Mouse (Mus musculus) adrenal gland, postnatal 25 days (tissue): ENCODE measurements around the gene Eif3k. TPM values are rescaled to one million over a fixed set of nuclear protein-coding genes. Genes with fewer than 3 reads are reported as not detected.

Experiments used
- DNase-seq: peaks from one replicate; pipeline ENCODE4 v3.0.0; 2021; ENCODE audit warnings: mixed read lengths
- total RNA-seq: library from RNA; stranded (reverse); gene quantifications from 2 replicates; pipeline ENCODE4 v1.2.3, GENCODE M21; 2021

Gene Eif3k
- total RNA-seq, 1 experiment from 2014 or later = 254 TPM

DNA sequence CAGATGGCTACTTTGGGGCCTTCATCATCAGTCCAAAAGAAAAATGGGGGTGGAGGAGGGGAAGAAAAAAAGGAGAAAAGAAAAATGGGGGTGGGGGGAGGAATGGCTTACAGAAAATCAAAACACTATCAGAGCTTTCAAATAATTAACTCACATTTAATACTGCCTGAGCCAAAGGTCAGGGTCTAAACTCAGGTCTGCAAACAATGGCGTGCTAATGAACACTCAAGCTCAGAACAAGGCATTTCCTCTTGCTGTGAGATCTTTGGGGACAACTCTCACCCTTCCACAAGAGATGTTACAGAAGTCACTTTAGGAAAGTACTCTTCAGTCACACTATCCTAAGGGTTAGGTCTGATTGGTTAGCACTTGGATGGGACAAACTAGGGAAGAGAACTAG lies 22.9 kb downstream of the Eif3k start:
- no peak for DNase-seq

DNA sequence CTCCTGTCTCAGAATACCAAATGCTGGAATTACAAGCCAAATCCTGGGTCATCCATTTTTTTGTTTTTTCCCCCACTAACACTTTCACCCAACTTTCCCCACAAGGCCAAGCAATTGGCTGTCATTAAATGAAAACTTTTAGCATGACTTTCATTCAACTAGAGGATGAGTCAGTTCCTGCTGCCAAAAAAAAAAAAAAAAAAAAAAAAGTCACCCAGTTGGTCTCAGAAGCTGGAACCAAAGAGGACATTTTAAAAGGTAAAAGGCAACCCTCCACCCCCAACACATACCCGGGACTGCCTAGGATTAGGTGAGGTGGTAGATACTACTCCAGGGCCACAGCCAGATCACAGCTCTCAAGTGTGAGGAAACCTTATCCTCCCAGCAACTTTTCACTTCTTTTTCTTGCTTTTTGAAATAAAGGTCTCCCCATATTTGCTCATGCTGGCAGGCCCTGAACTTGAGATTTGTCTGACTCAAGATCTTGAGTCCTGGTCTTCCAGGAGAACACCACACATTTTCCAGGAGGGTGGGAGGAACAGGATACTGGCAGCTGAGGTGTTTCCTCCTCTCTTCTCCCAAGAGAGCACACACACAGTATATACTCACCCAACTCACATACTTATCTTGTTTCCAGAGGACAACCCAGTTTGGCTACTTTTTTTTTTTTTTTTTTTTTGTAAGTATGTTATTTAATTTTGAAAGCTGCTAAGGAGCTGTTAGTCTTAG lies 23.5 kb downstream of the Eif3k start:
- DNase-seq = no peak

DNA sequence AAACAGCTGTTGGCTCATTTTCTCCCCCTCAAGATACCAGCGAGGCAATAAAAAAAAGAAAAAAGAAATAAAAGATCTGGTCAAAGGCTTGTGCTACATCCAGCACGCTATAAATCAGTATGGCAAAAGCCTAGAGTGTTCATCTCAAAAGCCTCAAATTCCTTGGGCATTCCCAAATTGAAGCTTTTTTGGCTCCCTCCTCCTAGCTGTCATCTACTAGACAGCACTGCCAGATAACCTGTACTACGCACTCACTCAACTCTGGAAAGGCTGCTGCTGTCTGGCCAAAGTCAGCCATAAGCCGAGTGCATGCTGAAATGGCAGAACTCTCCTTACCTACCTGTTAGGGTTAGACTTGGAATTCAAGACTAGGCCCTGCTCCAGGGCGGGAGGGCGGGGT lies 24.4 kb downstream of the Eif3k start:
- DNase-seq = no peak

DNA sequence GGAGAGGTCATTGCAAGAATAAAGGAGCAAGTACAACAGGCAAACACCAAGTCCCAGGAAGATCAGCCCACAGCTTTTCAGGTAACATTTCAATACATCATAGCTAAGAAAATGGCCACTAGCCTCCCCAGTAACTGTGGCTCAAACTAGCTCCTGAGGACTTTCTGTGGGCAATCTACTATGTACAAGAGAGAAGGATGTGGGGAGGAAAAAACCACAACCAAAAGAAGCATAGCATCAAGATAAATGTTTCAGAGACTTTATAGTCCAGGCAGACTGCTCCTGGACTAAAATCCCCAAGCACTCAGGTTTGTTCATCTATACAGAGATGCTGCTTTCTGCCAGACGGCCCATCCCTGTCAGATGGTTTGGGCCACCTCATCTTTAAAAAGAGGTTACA lies 25.4 kb downstream of the Eif3k start:
- no peak for DNase-seq

DNA sequence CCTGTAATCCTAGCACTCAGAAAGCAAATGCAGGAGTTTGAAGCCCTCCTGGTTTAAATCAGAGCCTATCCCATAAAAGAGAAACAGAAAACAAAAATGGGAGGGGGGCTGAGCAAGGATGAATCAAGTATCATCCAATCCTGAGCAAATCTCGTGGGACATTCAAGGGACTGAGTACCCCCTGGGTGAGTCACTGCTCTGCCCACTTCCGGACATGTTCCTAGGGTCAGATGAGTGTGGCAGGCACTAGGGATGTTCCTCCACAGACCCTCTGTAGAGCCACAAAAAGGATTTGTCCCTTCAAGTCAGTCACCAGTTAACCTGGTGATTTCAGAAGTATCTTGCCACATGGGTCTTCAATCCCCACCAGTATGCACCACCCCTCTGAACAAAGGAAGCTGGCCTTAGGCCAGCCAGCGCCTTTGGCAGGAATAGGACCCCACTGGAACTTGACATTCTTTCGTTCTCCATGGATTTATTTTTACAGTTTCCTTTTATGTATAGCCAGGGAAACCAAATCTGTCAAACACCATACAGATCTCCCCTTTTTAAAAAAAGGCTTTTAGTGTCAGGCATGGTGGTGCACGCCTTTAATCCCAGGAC lies 26.3 kb downstream of the Eif3k start:
- DNase-seq = no peak

DNA sequence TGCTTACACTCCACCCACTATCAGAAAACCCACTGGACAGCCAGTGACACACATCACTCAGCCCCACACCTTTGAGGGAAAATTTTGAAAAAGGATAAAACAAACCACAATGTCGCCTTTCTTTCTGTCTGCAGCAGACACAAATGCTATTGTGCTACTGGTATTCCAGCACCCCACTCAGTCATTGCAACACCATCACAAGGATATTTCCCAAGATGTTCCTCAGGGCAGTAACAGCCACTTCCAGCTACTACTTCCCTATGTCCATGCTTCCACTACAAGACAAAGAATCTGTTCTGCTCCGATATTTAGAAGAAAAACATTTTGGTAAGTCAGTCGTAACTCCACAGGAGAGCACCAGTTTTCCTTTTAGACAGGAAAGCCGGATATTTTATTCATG lies 26.9 kb downstream of the Eif3k start:
- no peak for DNase-seq

DNA sequence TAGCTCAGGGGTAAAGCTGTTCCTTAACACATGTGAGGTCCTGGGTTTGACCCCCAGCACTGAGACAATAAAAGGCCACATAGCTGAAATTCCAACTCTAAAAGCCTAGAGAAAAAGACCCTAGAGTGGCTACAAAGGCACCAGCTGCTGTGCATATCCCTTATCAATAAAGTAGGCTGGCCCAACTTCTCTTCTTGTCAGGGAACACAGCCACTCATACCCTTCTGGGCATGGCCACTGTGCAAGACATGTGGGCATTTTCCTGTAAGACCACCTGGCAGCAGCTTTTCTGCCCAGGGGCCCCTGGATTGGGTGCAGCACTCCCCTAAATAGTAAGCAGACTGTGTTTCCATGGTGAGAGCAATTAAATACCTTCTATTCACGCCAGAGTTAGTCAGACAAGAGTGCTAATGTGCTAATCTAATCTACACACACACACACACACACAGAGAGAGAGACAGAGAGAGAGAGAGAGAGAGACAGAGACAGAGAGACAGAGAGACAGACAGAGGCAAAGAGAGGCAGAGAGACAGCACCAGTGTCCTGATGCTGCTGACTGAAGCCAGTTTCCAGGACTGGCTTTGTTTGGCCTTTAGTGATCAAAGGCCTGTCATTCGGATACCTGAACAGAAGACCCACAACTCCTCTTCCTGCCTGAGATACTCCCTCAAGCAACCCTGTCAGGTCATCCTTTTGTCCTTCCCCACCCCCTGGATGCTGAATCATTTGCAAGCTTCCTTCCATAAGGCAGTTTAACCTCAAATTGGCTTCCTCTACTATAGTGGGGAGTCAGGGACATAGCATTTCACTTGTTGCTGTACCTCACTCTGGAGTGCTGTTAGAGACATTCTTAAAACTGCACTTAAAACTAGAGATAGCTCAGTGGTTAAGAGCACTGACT lies 27.9 kb downstream of the Eif3k start:
- no peak for DNase-seq

DNA sequence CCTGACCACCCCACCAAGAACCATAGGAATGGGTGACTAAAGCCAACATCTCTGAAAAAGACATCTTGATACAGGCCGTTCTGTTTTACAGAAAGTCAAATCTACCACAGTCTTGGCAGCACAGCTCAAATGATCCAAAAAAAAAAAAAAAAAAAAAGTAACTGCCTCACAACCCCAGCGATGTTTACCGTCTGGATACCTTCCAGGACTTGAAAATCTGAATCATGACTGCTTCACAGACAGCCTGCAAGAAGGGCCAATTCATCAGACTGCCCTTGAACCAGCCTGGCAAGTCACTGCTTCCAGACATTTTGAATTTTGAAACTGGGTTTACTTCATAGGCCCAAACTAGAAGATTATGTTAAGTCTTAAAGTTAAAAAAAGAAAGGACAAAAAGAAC lies 28.9 kb downstream of the Eif3k start:
- no peak for DNase-seq

DNA sequence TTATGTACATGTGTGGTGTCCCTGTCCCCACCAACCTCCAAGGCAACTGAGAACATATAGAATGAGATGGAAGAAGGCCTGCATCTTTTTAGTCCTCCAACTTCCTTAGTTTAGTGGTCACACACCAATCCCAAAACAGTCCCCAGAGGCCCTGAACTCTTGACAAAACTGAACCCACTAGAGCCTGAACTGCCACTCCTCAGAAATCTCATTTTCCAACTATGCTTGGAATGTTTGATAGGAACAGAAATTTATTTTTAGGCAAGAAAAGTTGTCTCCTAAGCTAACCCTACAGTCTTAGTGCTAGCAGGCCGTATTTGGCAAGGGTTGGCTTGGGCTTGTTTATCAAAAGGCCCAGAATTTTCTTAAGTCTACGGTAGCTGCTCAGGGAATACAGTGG lies 29.9 kb downstream of the Eif3k start:
- DNase-seq = no peak

DNA sequence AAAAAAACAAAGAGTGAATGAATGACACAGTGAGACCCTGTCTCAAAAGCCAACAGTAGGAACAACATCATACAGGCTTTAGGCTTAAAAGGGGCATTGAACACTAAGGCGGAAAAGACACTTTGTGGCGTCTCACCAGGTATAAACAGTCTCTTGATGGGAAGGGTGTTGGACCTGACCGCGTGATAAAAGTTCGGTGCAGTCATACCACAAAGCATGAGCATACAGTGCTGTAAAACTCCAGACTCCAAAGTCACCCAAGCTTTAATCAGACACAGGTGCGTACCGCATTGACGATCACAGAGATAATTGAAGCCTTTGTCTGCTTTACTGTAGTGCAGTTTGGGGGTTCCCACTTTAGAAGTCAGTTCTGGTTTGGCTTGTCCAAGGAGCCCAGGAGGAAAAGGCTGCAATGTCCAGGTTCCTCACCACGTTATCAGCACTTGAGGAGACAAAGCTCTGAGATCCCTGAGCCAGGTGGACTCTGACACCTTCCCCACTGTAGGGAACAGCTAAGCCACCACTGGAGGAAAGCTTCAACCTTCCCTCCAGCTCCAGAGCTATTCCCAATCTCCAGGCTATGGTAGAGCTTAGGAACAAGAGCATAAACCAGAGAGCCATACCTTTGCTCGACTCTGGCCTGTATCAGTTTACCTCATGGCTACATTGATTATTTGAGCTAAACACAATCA lies 31.2 kb downstream of the Eif3k start:
- DNase-seq = no peak

DNA sequence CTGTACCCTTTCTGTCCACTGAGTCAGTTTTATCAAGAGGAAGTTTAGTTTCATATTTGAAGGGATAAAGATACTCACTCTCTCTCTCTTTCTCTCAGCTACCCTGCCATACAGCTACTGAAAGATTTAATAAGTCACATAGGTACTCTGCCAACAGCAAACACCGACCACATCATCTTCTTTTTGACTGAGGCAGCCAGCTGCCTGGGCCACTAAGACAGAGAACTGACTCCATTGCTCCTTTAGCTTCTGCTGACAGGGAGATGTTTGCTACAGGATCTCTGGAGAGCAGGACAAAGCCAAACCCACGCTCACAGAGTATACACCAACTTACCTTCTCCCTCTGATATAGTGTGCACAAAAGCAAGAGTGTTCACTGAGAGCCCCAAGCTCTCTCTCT lies 32.4 kb downstream of the Eif3k start:
- DNase-seq = no peak

DNA sequence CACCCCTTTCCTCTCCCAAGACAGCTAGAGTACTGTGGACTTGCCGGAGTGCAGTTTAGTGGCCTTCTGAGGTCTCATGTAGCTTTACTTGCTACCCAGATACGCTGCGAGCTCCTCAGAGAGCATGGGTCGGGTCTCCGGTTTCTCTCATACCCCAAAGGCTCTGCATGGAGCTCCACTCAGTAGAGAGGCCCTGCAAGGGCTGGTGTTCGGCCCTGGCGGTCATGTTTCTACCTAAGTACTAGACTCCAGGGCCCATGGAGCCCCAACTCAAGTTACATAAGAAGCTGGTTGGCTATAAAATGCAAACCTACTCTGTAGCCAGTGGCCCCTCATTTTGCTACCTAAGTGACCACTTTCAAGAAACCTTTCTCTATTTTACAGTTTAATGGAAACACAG lies 32.9 kb downstream of the Eif3k start:
- no peak for DNase-seq

DNA sequence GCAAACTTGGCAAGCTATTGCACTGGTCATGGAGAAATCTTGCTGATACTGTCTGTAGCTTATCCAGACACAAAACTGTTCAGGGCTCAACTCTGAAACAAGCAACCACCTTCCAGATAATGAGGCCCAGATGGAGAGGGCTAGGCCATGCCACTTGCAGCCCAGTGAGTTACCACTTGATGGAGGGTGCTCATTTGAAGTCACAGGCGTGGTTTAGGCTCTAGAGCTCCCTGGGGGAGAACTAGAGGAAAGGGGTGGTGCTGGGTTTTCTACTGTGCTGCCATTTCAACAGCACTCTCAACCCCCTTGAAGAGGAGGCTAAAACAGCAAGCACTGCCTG lies 35.4 kb downstream of the Eif3k start:
- no peak for DNase-seq

DNA sequence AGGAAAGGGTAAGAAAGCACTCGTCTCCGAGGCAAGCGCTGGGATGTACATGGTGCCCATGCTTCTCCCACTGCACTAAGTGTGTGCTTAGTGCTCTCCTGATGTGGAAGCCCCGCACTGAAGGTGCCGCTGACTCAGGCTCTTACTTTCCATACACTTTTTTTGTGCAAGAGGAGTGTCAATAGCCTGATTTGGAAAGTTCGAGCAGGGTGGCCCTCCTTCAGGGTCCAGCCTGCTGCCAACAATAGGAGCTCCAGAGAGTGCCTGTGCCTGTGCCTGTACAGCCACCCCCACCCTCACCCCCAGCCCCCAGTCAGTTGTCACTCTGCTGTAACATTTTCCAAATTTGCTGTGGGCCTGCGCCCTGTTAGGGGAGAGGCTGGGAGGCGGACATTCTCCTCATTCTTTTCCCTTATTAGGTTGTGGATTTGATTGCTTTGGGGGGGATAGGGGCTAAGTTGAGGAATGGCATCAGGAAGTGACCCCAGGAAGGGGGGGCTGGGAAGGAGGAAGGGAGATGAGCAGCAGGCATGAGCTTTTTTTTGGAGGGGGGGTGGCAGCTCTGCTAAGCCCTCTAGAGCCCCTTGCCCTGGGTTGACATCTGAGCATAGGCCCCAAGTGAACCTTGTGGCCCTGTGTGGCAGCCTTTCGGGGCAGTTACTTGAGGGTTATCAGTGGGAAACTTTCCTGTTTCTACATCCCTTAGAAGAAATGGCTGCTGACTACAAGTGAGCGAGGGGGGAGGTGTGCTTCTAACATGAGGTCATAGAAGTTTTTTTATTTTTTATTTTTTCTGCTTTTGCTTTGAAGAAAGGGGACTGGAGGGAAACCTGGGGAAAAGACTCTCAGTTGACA lies 36.0 kb downstream of the Eif3k start:
- DNase-seq = no peak

DNA sequence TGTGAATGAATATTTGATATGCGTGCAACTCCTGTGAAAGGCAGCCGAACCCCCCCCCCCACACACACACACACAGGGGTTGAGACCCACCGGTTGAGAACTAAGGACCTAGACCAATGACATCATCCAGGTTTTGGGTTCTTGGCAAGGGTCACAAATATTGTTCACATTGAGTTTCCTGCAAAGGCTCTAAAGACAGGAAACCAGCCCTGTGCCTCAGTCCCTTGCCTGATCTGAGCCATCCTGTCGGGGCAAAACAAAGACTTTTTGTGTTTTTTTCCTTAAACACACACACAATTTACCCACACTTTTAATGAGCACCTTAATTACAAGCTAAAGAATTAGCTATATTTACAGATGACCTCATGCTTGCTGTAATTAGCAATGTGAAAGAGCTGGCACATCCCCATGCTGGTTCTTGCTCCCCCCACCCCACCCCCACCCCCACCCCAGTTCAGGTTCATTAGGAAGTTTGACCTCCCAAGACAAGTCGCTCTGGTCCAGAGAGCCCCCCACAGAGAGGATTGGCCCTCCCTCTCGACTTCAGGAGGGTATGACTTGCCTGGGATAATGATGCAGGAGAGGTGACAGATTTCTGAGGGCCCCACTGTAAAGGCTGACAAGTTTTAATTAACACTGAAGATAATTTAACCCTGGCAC lies 36.8 kb downstream of the Eif3k start:
- no peak for DNase-seq

DNA sequence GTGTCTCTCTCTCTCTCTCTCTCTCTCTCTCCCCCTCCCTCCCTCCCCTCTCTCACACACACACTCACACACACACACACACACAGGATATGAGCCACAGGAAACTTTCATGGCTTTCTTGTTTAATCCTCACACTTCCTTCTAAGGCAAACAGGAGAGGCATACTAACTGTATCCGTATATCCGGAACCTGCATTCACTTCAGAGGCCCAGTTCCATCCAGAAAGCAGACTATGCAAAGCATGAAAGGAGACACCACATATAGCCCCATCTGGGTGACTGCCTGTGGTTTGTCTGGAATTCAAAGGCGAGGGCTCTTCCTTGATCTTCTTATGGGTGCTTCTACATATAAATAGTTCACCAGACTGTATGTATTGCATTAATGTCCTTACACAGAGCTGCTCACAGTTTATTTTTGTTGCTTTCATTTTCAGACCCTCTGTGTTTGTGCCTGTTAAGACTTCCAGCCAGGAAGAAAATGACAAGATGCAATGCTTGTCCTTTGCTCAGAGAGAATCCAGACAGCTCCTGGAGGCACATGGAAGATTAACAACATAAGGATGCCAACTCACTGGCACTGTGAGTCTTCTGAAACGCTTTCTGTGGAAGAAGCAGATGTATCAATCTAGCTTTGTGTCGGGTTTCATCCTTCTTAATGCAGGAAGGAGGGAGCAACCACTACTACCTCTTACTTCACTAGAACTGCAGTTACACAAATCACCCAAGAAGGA lies 38.0 kb downstream of the Eif3k start:
- no peak for DNase-seq

DNA sequence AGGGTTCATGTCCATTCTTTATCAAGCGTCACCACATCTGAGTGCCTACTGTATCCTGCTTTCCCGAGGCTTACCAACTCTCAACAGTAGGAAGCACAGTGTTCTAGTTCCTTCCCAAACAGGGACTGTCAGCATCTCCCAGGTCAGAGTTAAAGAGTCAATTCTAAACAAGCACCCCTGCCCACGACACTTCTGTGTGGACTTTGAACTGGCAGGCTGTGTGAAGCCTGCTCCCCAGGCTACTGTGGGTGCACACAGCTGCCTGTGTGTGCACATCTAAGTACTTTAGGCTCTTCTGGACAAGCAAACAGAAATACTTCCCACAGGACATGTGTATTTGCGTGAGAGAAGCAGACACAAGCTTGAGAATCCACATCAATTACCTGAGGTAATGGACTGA lies 40.1 kb downstream of the Eif3k start:
- no peak for DNase-seq

DNA sequence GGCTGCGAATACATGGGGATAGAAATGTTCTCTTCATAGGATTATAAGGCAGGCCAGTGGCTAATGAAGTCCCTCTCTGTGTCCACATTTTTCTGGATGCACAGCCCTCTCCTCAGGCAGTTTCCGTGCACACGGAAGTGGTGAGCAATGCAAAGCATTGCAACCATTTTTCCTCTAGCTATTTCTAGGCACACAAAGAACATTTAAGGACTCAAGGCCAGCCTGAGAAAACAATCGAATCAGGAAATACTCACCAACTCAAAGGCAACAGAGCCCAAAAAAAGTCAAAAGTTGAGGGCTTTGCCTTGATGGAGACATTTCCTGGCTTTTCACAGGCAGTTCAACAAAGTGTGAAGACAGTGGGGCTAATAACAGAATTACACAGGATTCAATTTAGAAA lies 40.5 kb downstream of the Eif3k start:
- DNase-seq = no peak

DNA sequence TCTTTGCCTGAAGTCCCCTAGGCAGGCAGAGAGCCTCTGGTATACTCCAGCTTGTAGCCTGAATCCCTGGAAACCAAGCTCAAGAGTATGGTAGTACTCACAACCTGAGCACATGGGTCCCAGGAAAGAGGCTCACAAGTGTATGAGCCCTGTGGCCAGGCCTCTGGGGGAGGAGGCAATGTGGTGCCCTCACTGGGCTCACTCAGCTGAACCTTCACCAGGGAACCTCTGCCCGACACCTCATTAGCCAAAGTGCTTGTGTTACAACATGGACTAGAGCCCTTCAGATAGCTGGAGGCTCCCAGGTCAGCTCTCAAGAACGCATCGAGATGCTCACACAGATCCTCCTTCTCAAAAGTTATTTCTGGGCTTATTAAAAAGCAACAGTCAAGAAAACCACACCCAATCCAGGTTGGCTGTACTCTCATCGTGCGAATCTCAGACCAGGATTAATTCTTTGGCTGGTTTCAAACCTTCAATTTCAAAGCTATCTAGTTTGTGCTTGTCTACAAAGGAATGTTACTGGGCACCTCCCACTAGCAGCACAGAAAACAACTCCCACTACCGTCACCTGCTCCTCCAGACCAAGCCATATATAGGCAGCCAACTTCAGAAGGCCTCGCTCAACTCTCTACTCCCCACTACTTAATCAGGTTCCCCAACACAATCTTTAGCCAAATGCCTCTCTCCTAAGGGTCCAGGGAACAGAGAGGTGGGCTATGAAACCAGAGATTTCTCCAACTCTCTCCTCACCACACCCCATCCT lies 42.1 kb downstream of the Eif3k start:
- no peak for DNase-seq

DNA sequence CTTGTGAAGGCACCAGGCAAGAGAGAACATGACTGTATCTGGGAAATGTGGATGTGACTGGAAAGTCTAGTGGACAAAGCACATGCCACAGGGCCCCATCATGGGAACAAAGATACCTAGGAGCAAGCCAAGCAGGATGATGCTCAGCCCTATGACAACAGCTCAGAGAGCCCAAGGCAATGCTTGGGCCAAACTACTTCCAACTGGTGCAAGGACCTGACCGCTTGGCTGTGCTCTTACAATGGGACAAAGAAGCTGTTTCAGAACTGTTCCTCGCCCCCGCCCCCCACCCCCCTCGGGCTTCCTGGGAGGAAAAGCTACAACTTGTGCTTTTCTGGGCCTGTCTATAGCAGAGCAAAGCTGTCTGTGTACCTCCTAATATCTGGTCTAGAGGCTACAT lies 43.0 kb downstream of the Eif3k start:
- no peak for DNase-seq
